Mouse (Mus musculus) thymus, postnatal 14 days (tissue): Measurements from ENCODE around the gene Zc3h18.

ENCODE experiments used
- DNase-seq: peaks from one replicate; pipeline ENCODE4 v3.0.0; 2021

Zc3h18 gene

GRCm38 (mm10) chr8:122437708-122438331 lies 61.4 kb downstream of the Zc3h18 start:
- peak; percentile 51 for DNase-seq

- no peak for DNase-seq
Observed at GRCm38 (mm10) chr8:122439336-122439735, 62.9 kb downstream of the Zc3h18 start.

- no peak for DNase-seq
Observed at GRCm38 (mm10) chr8:122441326-122441725, 64.9 kb downstream of the Zc3h18 start.

- no peak for DNase-seq
Observed at GRCm38 (mm10) chr8:122442356-122442755, 65.9 kb downstream of the Zc3h18 start.

GRCm38 (mm10) chr8:122442781-122443180 lies 66.4 kb downstream of the Zc3h18 start:
- no peak for DNase-seq

- peak; percentile 98 for DNase-seq
Observed at GRCm38 (mm10) chr8:122443262-122444006, 67.0 kb downstream of the Zc3h18 start, which contains the start of gene Mvd. Mvd (minus strand) TSS chr8:122443422.

GRCm38 (mm10) chr8:122444058-122444748 lies 67.8 kb downstream of the Zc3h18 start:
- DNase-seq, result peak; percentile 39

GRCm38 (mm10) chr8:122445203-122445602 lies 68.8 kb downstream of the Zc3h18 start:
- no peak for DNase-seq

- DNase-seq, result no peak
Observed at GRCm38 (mm10) chr8:122451161-122451703, 74.8 kb downstream of the Zc3h18 start.

- DNase-seq, result peak; percentile 24
Observed at GRCm38 (mm10) chr8:122452154-122452553, 75.7 kb downstream of the Zc3h18 start.

- DNase-seq, result no peak
Observed at GRCm38 (mm10) chr8:122454409-122454808, 78.0 kb downstream of the Zc3h18 start.

- DNase-seq, result no peak
Observed at GRCm38 (mm10) chr8:122457171-122457570, 80.8 kb downstream of the Zc3h18 start.

GRCm38 (mm10) chr8:122459218-122459900 lies 83.0 kb downstream of the Zc3h18 start:
- DNase-seq, result peak; percentile 87

- DNase-seq, result peak; percentile 61
Observed at GRCm38 (mm10) chr8:122459990-122460389, 83.6 kb downstream of the Zc3h18 start.

- DNase-seq, result peak; percentile 88
Observed at GRCm38 (mm10) chr8:122460524-122461472, 84.4 kb downstream of the Zc3h18 start, which contains the start of gene Snai3. Snai3 (minus strand) TSS chr8:122460733.

- peak; percentile 25 for DNase-seq
Observed at GRCm38 (mm10) chr8:122461473-122462148, 85.2 kb downstream of the Zc3h18 start.

GRCm38 (mm10) chr8:122462510-122462909 lies 86.1 kb downstream of the Zc3h18 start:
- no peak for DNase-seq

GRCm38 (mm10) chr8:122463651-122464640 lies 87.5 kb downstream of the Zc3h18 start:
- DNase-seq, result peak; percentile 74

GRCm38 (mm10) chr8:122464985-122465384 lies 88.6 kb downstream of the Zc3h18 start:
- DNase-seq, result peak; percentile 22
